Mouse (Mus musculus): ENCODE measurements at regions not wholly inside any gene's neighbourhood (a gene's known extent, or its start where the extent isn't known, plus 50 kb on each side); places are given as distances from the start of the nearest gene placed in this dataset.

GRCm38 (mm10) chr13:90334934-90335740 is 245.7 kb upstream of the Xrcc4 start:
- H3K9ac ChIP-seq (replicated peaks) = no peak overlapping the region
- H3K27me3 ChIP-seq (ENCODE audit: control insufficient read depth, insufficient read depth, low read length) = no peaks in the 10 kb centered on the region
- H3K4me1 ChIP-seq (replicated peaks; ENCODE audit: control insufficient read depth in 2 of 2, insufficient read depth in 2 of 2, low read length in 1 of 2) = no peaks in the 10 kb centered on the region
- ATAC-seq (ENCODE audit: insufficient read depth) = no peak
- H3K36me3 ChIP-seq (replicated peaks; ENCODE audit: control insufficient read depth, insufficient read depth, low read depth) = no peaks in the 10 kb centered on the region
- H3K9me3 ChIP-seq (ENCODE audit: control insufficient read depth, low read length) = no peaks in the 10 kb centered on the region
- DNase-seq (ENCODE audit: low read depth in 3 of 3, low spot score in 3 of 3) = no peak
- no peak overlapping the region for H3K4me3 ChIP-seq (ENCODE audit: insufficient read depth in 1 of 2, low read depth in 2 of 2, low read length in 2 of 2)
- no peak overlapping the region for H3K27ac ChIP-seq
- TF ChIP-seq CTCF (IDR thresholded peaks at IDR 0.05; ENCODE audit: low read depth) (no peak), EP300 (IDR thresholded peaks at IDR 0.05; ENCODE audit: low read depth) (no peak)
- no peak overlapping the region for H3K4me2 ChIP-seq (ENCODE audit: low read depth)
- 46% methylated on average over 6 of the region's 6 CpGs for WGBS (ENCODE audit: insufficient replicate concordance)

DNA sequence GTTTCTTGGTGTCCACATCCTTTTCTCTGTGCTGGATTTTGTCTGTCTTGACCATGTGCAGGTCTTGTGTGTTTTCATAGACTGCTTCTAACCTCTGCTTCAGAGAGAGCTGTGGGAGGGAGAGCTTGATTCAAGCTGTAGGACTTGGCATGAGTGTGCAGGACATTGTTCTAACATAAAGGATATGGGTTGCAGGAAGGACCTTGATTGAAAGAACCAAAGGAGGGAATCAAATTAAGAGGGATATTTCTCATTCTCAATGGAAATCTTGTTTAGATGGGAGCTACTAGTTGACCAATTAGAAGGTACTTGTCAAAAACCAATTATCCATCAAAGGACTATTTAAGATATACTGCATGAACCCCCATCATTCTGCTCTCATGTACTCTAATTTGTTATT is 244.9 kb upstream of the Xrcc4 start:
- Histone ChIP-seq H3K27me3 (ENCODE audit: control insufficient read depth, insufficient read depth, low read length) (no peaks in the 10 kb centered on the region), H3K4me2 (ENCODE audit: low read depth) (no peak overlapping the region), H3K27ac (no peak overlapping the region), H3K4me1 (replicated peaks; ENCODE audit: control insufficient read depth in 2 of 2, insufficient read depth in 2 of 2, low read length in 1 of 2) (no peaks in the 10 kb centered on the region), H3K36me3 (replicated peaks; ENCODE audit: control insufficient read depth, insufficient read depth, low read depth) (no peaks in the 10 kb centered on the region), H3K4me3 (ENCODE audit: insufficient read depth in 1 of 2, low read depth in 2 of 2, low read length in 2 of 2) (no peak overlapping the region), H3K9ac (replicated peaks) (no peak overlapping the region), H3K9me3 (ENCODE audit: control insufficient read depth, low read length) (no peaks in the 10 kb centered on the region)
- DNase-seq (ENCODE audit: low read depth in 3 of 3, low spot score in 3 of 3) (no peak), ATAC-seq (ENCODE audit: insufficient read depth) (no peak)
- TF ChIP-seq CTCF (IDR thresholded peaks at IDR 0.05; ENCODE audit: low read depth) = no peak
- TF ChIP-seq EP300 (IDR thresholded peaks at IDR 0.05; ENCODE audit: low read depth) = no peak

DNA sequence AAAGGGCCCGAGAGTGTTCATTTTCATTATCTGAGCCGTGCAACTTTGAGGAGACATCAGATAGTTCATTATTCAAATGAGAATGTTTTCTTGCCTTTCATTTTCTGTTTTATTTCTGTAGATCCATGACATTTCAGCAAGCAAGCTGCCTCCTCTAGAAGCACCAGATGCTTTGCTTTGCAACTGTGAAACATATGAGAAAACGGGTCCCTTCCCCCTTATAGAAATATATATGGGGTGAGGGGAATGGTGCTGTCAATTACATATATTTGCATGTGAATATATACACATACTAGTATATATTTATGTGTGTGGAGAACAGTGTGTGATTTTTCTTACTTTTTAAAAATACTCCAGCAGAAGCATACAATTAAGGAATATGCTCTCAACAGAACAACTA is 235.8 kb upstream of the Xrcc4 start:
- no peak overlapping the region for H3K9ac ChIP-seq (replicated peaks)
- WGBS (ENCODE audit: insufficient replicate concordance) = 53% methylated on average over 3 of the region's 3 CpGs

GRCm38 (mm10) chr13:90313209-90313978 is 224.0 kb upstream of the Xrcc4 start:
- WGBS (ENCODE audit: insufficient replicate concordance) = 57% methylated on average over 9 of the region's 9 CpGs
- no peak for ATAC-seq (ENCODE audit: insufficient read depth)

More for the DNA sequence above, 235.8 kb upstream of the Xrcc4 start:
- DNase-seq (ENCODE audit: low read depth in 3 of 3, low spot score in 3 of 3) (no peak), ATAC-seq (ENCODE audit: insufficient read depth) (no peak)
- no peak overlapping the region for H3K4me2 ChIP-seq (ENCODE audit: low read depth)
- H3K4me3 ChIP-seq (ENCODE audit: insufficient read depth in 1 of 2, low read depth in 2 of 2, low read length in 2 of 2) = no peak overlapping the region
- H3K9me3 ChIP-seq (ENCODE audit: control insufficient read depth, low read length) = no peaks in the 10 kb centered on the region
- H3K36me3 ChIP-seq (replicated peaks; ENCODE audit: control insufficient read depth, insufficient read depth, low read depth) = no peaks in the 10 kb centered on the region
- no peaks in the 10 kb centered on the region for H3K27me3 ChIP-seq (ENCODE audit: control insufficient read depth, insufficient read depth, low read length)
- H3K4me1 ChIP-seq (replicated peaks; ENCODE audit: control insufficient read depth in 2 of 2, insufficient read depth in 2 of 2, low read length in 1 of 2) = no peaks in the 10 kb centered on the region
- TF ChIP-seq EP300 (IDR thresholded peaks at IDR 0.05; ENCODE audit: low read depth) (no peak), CTCF (IDR thresholded peaks at IDR 0.05; ENCODE audit: low read depth) (no peak)
- no peak overlapping the region for H3K27ac ChIP-seq

DNA sequence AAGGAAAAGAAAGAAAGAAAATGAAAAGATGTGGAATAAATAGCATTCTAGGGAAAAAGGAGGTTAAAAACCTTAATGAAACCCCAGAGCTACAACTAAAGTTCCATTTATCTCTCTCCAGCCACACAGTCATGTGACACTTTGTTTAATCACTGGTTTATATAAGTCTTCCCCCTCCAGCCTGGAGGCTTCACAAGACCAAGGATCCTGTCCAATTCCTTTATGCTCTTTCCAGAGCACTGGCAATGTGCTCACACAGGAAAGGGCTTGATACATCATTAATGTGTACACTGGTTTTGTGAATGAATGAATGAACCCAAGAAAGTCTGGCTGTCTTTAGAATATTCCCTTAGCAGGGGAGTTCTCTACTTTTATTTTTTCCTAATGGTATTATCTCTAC is 221.1 kb upstream of the Xrcc4 start:
- Histone ChIP-seq H3K4me1 (replicated peaks; ENCODE audit: control insufficient read depth in 2 of 2, insufficient read depth in 2 of 2, low read length in 1 of 2) (no peaks in the 10 kb centered on the region), H3K4me2 (ENCODE audit: low read depth) (no peak overlapping the region), H3K36me3 (replicated peaks; ENCODE audit: control insufficient read depth, insufficient read depth, low read depth) (no peaks in the 10 kb centered on the region), H3K27ac (no peak overlapping the region), H3K4me3 (ENCODE audit: insufficient read depth in 1 of 2, low read depth in 2 of 2, low read length in 2 of 2) (no peak overlapping the region), H3K27me3 (ENCODE audit: control insufficient read depth, insufficient read depth, low read length) (no peaks in the 10 kb centered on the region), H3K9me3 (ENCODE audit: control insufficient read depth, low read length) (no peaks in the 10 kb centered on the region), H3K9ac (replicated peaks) (no peak overlapping the region)
- ATAC-seq (ENCODE audit: insufficient read depth) = no peak
- TF ChIP-seq EP300 (IDR thresholded peaks at IDR 0.05; ENCODE audit: low read depth) (no peak), CTCF (IDR thresholded peaks at IDR 0.05; ENCODE audit: low read depth) (no peak)
- DNase-seq (ENCODE audit: low read depth in 3 of 3, low spot score in 3 of 3) = no peak

More at GRCm38 (mm10) chr13:90313209-90313978, 224.0 kb upstream of the Xrcc4 start:
- no peaks in the 10 kb centered on the region for H3K9me3 ChIP-seq (ENCODE audit: control insufficient read depth, low read length)
- no peaks in the 10 kb centered on the region for H3K4me1 ChIP-seq (replicated peaks; ENCODE audit: control insufficient read depth in 2 of 2, insufficient read depth in 2 of 2, low read length in 1 of 2)
- no peak for DNase-seq (ENCODE audit: low read depth in 3 of 3, low spot score in 3 of 3)
- no peak overlapping the region for H3K27ac ChIP-seq
- no peak overlapping the region for H3K4me3 ChIP-seq (ENCODE audit: insufficient read depth in 1 of 2, low read depth in 2 of 2, low read length in 2 of 2)
- no peaks in the 10 kb centered on the region for H3K36me3 ChIP-seq (replicated peaks; ENCODE audit: control insufficient read depth, insufficient read depth, low read depth)
- H3K9ac ChIP-seq (replicated peaks) = no peak overlapping the region
- TF ChIP-seq CTCF (IDR thresholded peaks at IDR 0.05; ENCODE audit: low read depth) (no peak), EP300 (IDR thresholded peaks at IDR 0.05; ENCODE audit: low read depth) (no peak)
- no peaks in the 10 kb centered on the region for H3K27me3 ChIP-seq (ENCODE audit: control insufficient read depth, insufficient read depth, low read length)
- no peak overlapping the region for H3K4me2 ChIP-seq (ENCODE audit: low read depth)

All from liver, embryonic 14.5 days (tissue).